Mouse (Mus musculus): ENCODE measurements around the gene Rps6kl1. TPM values are rescaled to one million over a fixed set of nuclear protein-coding genes. Genes with fewer than 3 reads are reported as not detected.

Rps6kl1 gene
- total RNA-seq, 1 experiment from 2014 or later = 0.19 TPM

Other genes starting within 250 kb of the Rps6kl1 start
- gene Fcf1, start 180.4 kb downstream of the Rps6kl1 start, total RNA-seq (2017) = 101 to 149 TPM (median 133 TPM) in 3 replicates
- 42.8 to 69.6 TPM (median 53.8 TPM) in 3 replicates for gene Arel1, start 180.4 kb downstream of the Rps6kl1 start, total RNA-seq (2017)
- 22.6 to 86.9 TPM (median 34.8 TPM) in 3 replicates for gene Ylpm1, start 154.9 kb downstream of the Rps6kl1 start, total RNA-seq (2017)
- 5.0 TPM in 1 of 3 replicates, not detected in the others for gene Prox2, start 40.5 kb downstream of the Rps6kl1 start, total RNA-seq (2017)
- 309 to 346 TPM (median 316 TPM) in 3 replicates for gene Dlst, start 40.4 kb downstream of the Rps6kl1 start, total RNA-seq (2017)
- gene Pgf, start 26.5 kb upstream of the Rps6kl1 start, total RNA-seq (2017) = not detected in 3 replicates
- gene Eif2b2, start 68.2 kb upstream of the Rps6kl1 start, total RNA-seq (2017) = 32.1 to 63.3 TPM (median 55.5 TPM) in 3 replicates
- 4.7 to 8.6 TPM (median 7.4 TPM) in 3 replicates for gene Mlh3, start 119.3 kb upstream of the Rps6kl1 start, total RNA-seq (2017)
- gene Acyp1, start 137.2 kb upstream of the Rps6kl1 start, total RNA-seq (2017) = 29.6 to 30.7 TPM (median 30.7 TPM) in 3 replicates
- gene Zc2hc1c, start 137.3 kb upstream of the Rps6kl1 start, total RNA-seq (2017) = 0.11 TPM in 1 of 3 replicates, not detected in the others
- gene Nek9, start 188.1 kb upstream of the Rps6kl1 start, total RNA-seq (2017) = 30.4 to 50.6 TPM (median 33.8 TPM) in 3 replicates
- gene Tmed10, start 223.6 kb upstream of the Rps6kl1 start, total RNA-seq (2017) = 92.0 to 115 TPM (median 97.4 TPM) in 3 replicates